Mouse (Mus musculus) megakaryocyte, adult 5-6 weeks (primary cell): ENCODE measurements around the gene Srrt. TPM values are rescaled to one million over a fixed set of nuclear protein-coding genes. Genes with fewer than 3 reads are reported as not detected.

ENCODE experiments used
- ATAC-seq: 2 replicates; pipeline ENCODE4 v1.8.0; 2016; ENCODE audit warnings: mild to moderate bottlenecking, inconsistent platforms; ENCODE audit not compliant: poor library complexity, severe bottlenecking
- total RNA-seq, 2 experiments: library from RNA; stranded (forward) in 1 of 2; stranded (reverse) in 1 of 2; fragments of 153-499, 151-499 nt in 1 of 2; fragments of 221-1000, 200-1000 nt in 1 of 2; gene quantifications; 2 replicates each; pipeline versions ENCODE4 v1.2.3 to v1.2.4; 2015 to 2017

Srrt gene
- total RNA-seq, 2 experiments from 2014 or later, result 71.9 to 158 TPM

- ATAC-seq, result no peak
Measured at GRCm38 (mm10) chr5:137338663-137339289, 31.3 kb upstream of the Srrt start.

GRCm38 (mm10) chr5:137338256-137338655 is 30.8 kb upstream of the Srrt start:
- peak; percentile 43; the same call in 1 of the 2 replicates for ATAC-seq

GRCm38 (mm10) chr5:137337190-137337589 is 29.7 kb upstream of the Srrt start:
- no peak for ATAC-seq

GRCm38 (mm10) chr5:137335066-137335465 is 27.6 kb upstream of the Srrt start:
- ATAC-seq, result no peak

GRCm38 (mm10) chr5:137334317-137334716 is 26.8 kb upstream of the Srrt start:
- ATAC-seq, result no peak

GRCm38 (mm10) chr5:137333512-137334174 is 26.2 kb upstream of the Srrt start, which contains the start of gene Slc12a9:
TSS of gene Slc12a9 (minus strand) at chr5:137333597.
- ATAC-seq, result peak; percentile 95

GRCm38 (mm10) chr5:137332857-137333511 is 25.5 kb upstream of the Srrt start:
- ATAC-seq, result no peak

GRCm38 (mm10) chr5:137330910-137331309 is 23.4 kb upstream of the Srrt start:
- ATAC-seq, result peak; percentile 41

- ATAC-seq, result no peak
Measured at GRCm38 (mm10) chr5:137320996-137321395, 13.5 kb upstream of the Srrt start.

- no peak for ATAC-seq
Measured at GRCm38 (mm10) chr5:137318570-137318969, 11.1 kb upstream of the Srrt start.

GRCm38 (mm10) chr5:137317361-137317760 is 9.9 kb upstream of the Srrt start:
- ATAC-seq, result peak; percentile 40; the same call in 1 of the 2 replicates

- ATAC-seq, result peak; percentile 57
Measured at GRCm38 (mm10) chr5:137315084-137315903, 7.8 kb upstream of the Srrt start.

GRCm38 (mm10) chr5:137314193-137315083 is 7.0 kb upstream of the Srrt start, which contains the start of gene Trip6:
TSS of gene Trip6 (minus strand) at chr5:137314404.
- ATAC-seq, result no peak

- ATAC-seq, result no peak
Measured at GRCm38 (mm10) chr5:137313466-137314192, 6.2 kb upstream of the Srrt start.

- no peak for ATAC-seq
Measured at GRCm38 (mm10) chr5:137308356-137308755, 882 bp upstream of the Srrt start.

GRCm38 (mm10) chr5:137306439-137307005 is 952 bp downstream of the Srrt start:
- 0 out of 2 replicates have a peak, but pooled peaks have one; percentile 5 for ATAC-seq

- ATAC-seq, result no peak
Measured at GRCm38 (mm10) chr5:137305822-137306221, 1.7 kb downstream of the Srrt start.

GRCm38 (mm10) chr5:137304816-137305215 is 2.7 kb downstream of the Srrt start:
- ATAC-seq, result no peak

GRCm38 (mm10) chr5:137304165-137304564 is 3.3 kb downstream of the Srrt start:
- ATAC-seq, result no peak
